Mouse (Mus musculus) stomach, embryonic 14.5 days (tissue): Measurements from ENCODE around the gene Thumpd2. TPM values are rescaled to one million over a fixed set of nuclear protein-coding genes. Genes with fewer than 3 reads are reported as not detected.

Source experiments
- ATAC-seq: fragments of 200-750 bp; cut with Nextera tagmentation; 2 replicates; pipeline ENCODE4 v1.8.0; 2017; ENCODE audit warnings: low read depth, moderate TSS enrichment; ENCODE audit not compliant: insufficient number of reproducible peaks, insufficient read depth, low FRiP score
- H3K27ac ChIP-seq: fragments of 300-500 bp; sonication (generic); 2 replicates; pipeline ENCODE4 v1.5.1; 2014; ENCODE audit warnings: mild to moderate bottlenecking, low read length, moderate library complexity, mixed read lengths
- H3K27me3 ChIP-seq: fragments of 300-500 bp; sonication (generic); 2 replicates; pipeline ENCODE4 v1.6.1; 2014; ENCODE audit warnings: low read length, control low read depth, mixed read lengths; ENCODE audit not compliant: control insufficient read depth, insufficient read depth
- H3K36me3 ChIP-seq: fragments of 300-500 bp; sonication (generic); 2 replicates; pipeline ENCODE4 v1.6.1; 2014; ENCODE audit warnings: mild to moderate bottlenecking, control low read depth, low read length, moderate library complexity, mixed read lengths; ENCODE audit not compliant: control insufficient read depth, insufficient read depth
- H3K4me1 ChIP-seq: fragments of 300-500 bp; sonication (generic); 2 replicates; pipeline ENCODE4 v1.6.1; 2014; ENCODE audit warnings: low read length, control low read depth, mixed read lengths; ENCODE audit not compliant: control insufficient read depth, insufficient read depth
- H3K4me2 ChIP-seq: fragments of 300-500 bp; sonication (generic); replicated peaks from 2 replicates; pipeline ENCODE4 v1.6.1; 2014; ENCODE audit warnings: low read depth, low read length, control low read depth
- H3K4me3 ChIP-seq: fragments of 300-500 bp; sonication (generic); 2 replicates; pipeline ENCODE4 v1.5.1; 2014; ENCODE audit warnings: low read depth, low read length, control low read depth
- H3K9ac ChIP-seq: fragments of 300-500 bp; sonication (generic); replicated peaks from 2 replicates; pipeline ENCODE4 v1.6.1; 2014; ENCODE audit warnings: low read depth, mild to moderate bottlenecking, control low read depth, low read length, moderate library complexity, mixed read lengths
- H3K9me3 ChIP-seq: fragments of 300-500 bp; sonication (generic); 2 replicates; pipeline ENCODE4 v1.6.1; 2016; ENCODE audit warnings: low read depth, low read length, control low read depth; ENCODE audit not compliant: control insufficient read depth
- WGBS: fragments of 180-500 bp; shearing (Covaris S2); extraction: QIAGEN DNeasy Blood & Tissue Kit; methylation state at CpG from one replicate; pipeline ENCODE4 v1.1.7; 2014; 5-methylcytosine and 5-hydroxymethylcytosine counted together
- polyA plus RNA-seq: library from polyadenylated mRNA; unstranded; fragments of >200 nt; fragmentation: Nextera tagmentation; extraction: Ambion mirVana; gene quantifications from 2 replicates; pipeline ENCODE4 v1.2.1, GENCODE M21; 2014

Gene Thumpd2
- polyA plus RNA-seq, 1 experiment from 2014 or later = 13.0 TPM

- H3K27me3 ChIP-seq = no peaks in the 10 kb centered on the region
- WGBS = 86% methylated on average over 3 of the region's 3 CpGs
- H3K27ac ChIP-seq = peak overlapping the region; percentile 44; the same call in 1 of the 2 replicates
- no peaks in the 10 kb centered on the region for H3K36me3 ChIP-seq
- peaks cover 9% of the 10 kb centered on the region for H3K4me1 ChIP-seq
- H3K9ac ChIP-seq = no peak overlapping the region
- H3K4me3 ChIP-seq = no peak overlapping the region
- ATAC-seq = no peak
- no peaks in the 10 kb centered on the region; the same call in 1 of the 2 replicates for H3K9me3 ChIP-seq
- H3K4me2 ChIP-seq = no peak overlapping the region
Measured at GRCm38 (mm10) chr17:81063346-81063745, 1.5 kb downstream of the Thumpd2 start.

- H3K4me3 ChIP-seq = no peak overlapping the region
- H3K27ac ChIP-seq = peak overlapping the region; percentile 44; the same call in 1 of the 2 replicates
Measured at GRCm38 (mm10) chr17:81062349-81062871, 2.5 kb downstream of the Thumpd2 start.

GRCm38 (mm10) chr17:81056796-81057381 lies 8.0 kb downstream of the Thumpd2 start:
- 77% methylated on average over 8 of the region's 8 CpGs for WGBS
- Histone ChIP-seq H3K27me3 (no peaks in the 10 kb centered on the region), H3K9ac (no peak overlapping the region), H3K27ac (no peak overlapping the region), H3K4me2 (no peak overlapping the region), H3K9me3 (no peaks in the 10 kb centered on the region; the same call in 1 of the 2 replicates), H3K4me3 (no peak overlapping the region), H3K36me3 (peaks cover 3% of the 10 kb centered on the region), H3K4me1 (peaks cover 8% of the 10 kb centered on the region; the same call in 1 of the 2 replicates)
- ATAC-seq = no peak

More at GRCm38 (mm10) chr17:81062349-81062871, 2.5 kb downstream of the Thumpd2 start:
- no peak overlapping the region for H3K9ac ChIP-seq
- no peak for ATAC-seq
- no peak overlapping the region for H3K4me2 ChIP-seq
- WGBS = 17% methylated on average over 6 of the region's 6 CpGs
- H3K27me3 ChIP-seq = no peaks in the 10 kb centered on the region
- no peaks in the 10 kb centered on the region for H3K36me3 ChIP-seq
- H3K9me3 ChIP-seq = no peaks in the 10 kb centered on the region; the same call in 1 of the 2 replicates
- H3K4me1 ChIP-seq = peaks cover 9% of the 10 kb centered on the region

GRCm38 (mm10) chr17:81056035-81056434 lies 8.8 kb downstream of the Thumpd2 start:
- no peak for ATAC-seq
- H3K4me2 ChIP-seq = no peak overlapping the region
- H3K9ac ChIP-seq = no peak overlapping the region
- H3K27ac ChIP-seq = no peak overlapping the region
- 49% methylated on average over 3 of the region's 3 CpGs for WGBS
- no peak overlapping the region for H3K4me3 ChIP-seq
- no peaks in the 10 kb centered on the region for H3K27me3 ChIP-seq
- no peaks in the 10 kb centered on the region for H3K9me3 ChIP-seq
- peaks cover 6% of the 10 kb centered on the region for H3K36me3 ChIP-seq
- peaks cover 8% of the 10 kb centered on the region; the same call in 1 of the 2 replicates for H3K4me1 ChIP-seq

GRCm38 (mm10) chr17:81055522-81055921 lies 9.4 kb downstream of the Thumpd2 start:
- H3K4me2 ChIP-seq = no peak overlapping the region
- ATAC-seq = no peak
- WGBS = 79% methylated on average over 5 of the region's 5 CpGs

GRCm38 (mm10) chr17:81053274-81053673 lies 11.6 kb downstream of the Thumpd2 start:
- no peak overlapping the region for H3K4me3 ChIP-seq
- H3K4me2 ChIP-seq = no peak overlapping the region
- no peaks in the 10 kb centered on the region for H3K9me3 ChIP-seq
- 91% methylated on average over 2 of the region's 2 CpGs for WGBS
- H3K27me3 ChIP-seq = no peaks in the 10 kb centered on the region
- H3K4me1 ChIP-seq = peaks cover 11% of the 10 kb centered on the region; the same call in 1 of the 2 replicates
- peaks cover 12% of the 10 kb centered on the region for H3K36me3 ChIP-seq
- H3K9ac ChIP-seq = no peak overlapping the region
- ATAC-seq = no peak
- no peak overlapping the region for H3K27ac ChIP-seq

More at GRCm38 (mm10) chr17:81055522-81055921, 9.4 kb downstream of the Thumpd2 start:
- no peak overlapping the region for H3K9ac ChIP-seq
- H3K4me1 ChIP-seq = peaks cover 8% of the 10 kb centered on the region; the same call in 1 of the 2 replicates
- no peak overlapping the region for H3K27ac ChIP-seq
- H3K9me3 ChIP-seq = no peaks in the 10 kb centered on the region
- H3K4me3 ChIP-seq = no peak overlapping the region
- peaks cover 10% of the 10 kb centered on the region for H3K36me3 ChIP-seq
- H3K27me3 ChIP-seq = no peaks in the 10 kb centered on the region

GRCm38 (mm10) chr17:81047930-81048564 lies 16.8 kb downstream of the Thumpd2 start:
- H3K36me3 ChIP-seq = peaks cover 18% of the 10 kb centered on the region
- H3K27ac ChIP-seq = peak overlapping the region; percentile 39; the same call in 1 of the 2 replicates
- H3K9ac ChIP-seq = no peak overlapping the region
- WGBS = 42% methylated on average over 7 of the region's 7 CpGs
- no peak for ATAC-seq
- H3K4me2 ChIP-seq = no peak overlapping the region
- H3K4me1 ChIP-seq = peaks cover 6% of the 10 kb centered on the region; the same call in 1 of the 2 replicates
- no peaks in the 10 kb centered on the region for H3K9me3 ChIP-seq
- H3K27me3 ChIP-seq = no peaks in the 10 kb centered on the region
- no peak overlapping the region for H3K4me3 ChIP-seq

- no peak overlapping the region for H3K4me3 ChIP-seq
- H3K4me1 ChIP-seq = peaks cover 6% of the 10 kb centered on the region; the same call in 1 of the 2 replicates
- ATAC-seq = no peak
- H3K27ac ChIP-seq = no peak overlapping the region
- peaks cover 11% of the 10 kb centered on the region for H3K36me3 ChIP-seq
- no peaks in the 10 kb centered on the region for H3K27me3 ChIP-seq
- no peak overlapping the region for H3K9ac ChIP-seq
- H3K9me3 ChIP-seq = no peaks in the 10 kb centered on the region
- no peak overlapping the region for H3K4me2 ChIP-seq
- 88% methylated on average over 9 of the region's 9 CpGs for WGBS
Measured at GRCm38 (mm10) chr17:81045525-81046150, 19.2 kb downstream of the Thumpd2 start.
